Mouse (Mus musculus): Measurements from ENCODE around the gene Bin2.
"Not testable (repeated sequence)": the region's sequence is repeated elsewhere in the genome, so short reads cannot be mapped to it uniquely, and the experiment has no call there.

Bin2 gene

GRCm38 (mm10) chr15:100614218-100614995, 54.9 kb downstream of the Bin2 start:
- no peak for DNase-seq

GRCm38 (mm10) chr15:100613584-100613983, 55.8 kb downstream of the Bin2 start:
- DNase-seq: peak; percentile 66

- no peak for DNase-seq
Observed at GRCm38 (mm10) chr15:100612432-100612831, 56.9 kb downstream of the Bin2 start.

GRCm38 (mm10) chr15:100611951-100612350, 57.4 kb downstream of the Bin2 start:
- no peak for DNase-seq

GRCm38 (mm10) chr15:100606677-100607076, 62.7 kb downstream of the Bin2 start:
- DNase-seq: not testable (repeated sequence)

- DNase-seq: no peak
Observed at GRCm38 (mm10) chr15:100601669-100602068, 67.7 kb downstream of the Bin2 start.

- DNase-seq: no peak
Observed at GRCm38 (mm10) chr15:100600696-100601272, 68.6 kb downstream of the Bin2 start.

- peak; percentile 67 for DNase-seq
Observed at GRCm38 (mm10) chr15:100600047-100600695, 69.2 kb downstream of the Bin2 start.

GRCm38 (mm10) chr15:100599276-100600046, 69.9 kb downstream of the Bin2 start, which contains the start of gene Pou6f1:
Gene Pou6f1 (minus strand): TSS chr15:100599984.
- peak; percentile 27 for DNase-seq

- DNase-seq: peak; percentile 29
Observed at GRCm38 (mm10) chr15:100598883-100599275, 70.5 kb downstream of the Bin2 start.

GRCm38 (mm10) chr15:100598287-100598882, 71.0 kb downstream of the Bin2 start:
- DNase-seq: no peak

- DNase-seq: no peak
Observed at GRCm38 (mm10) chr15:100592817-100593216, 76.5 kb downstream of the Bin2 start.

Data from layer of hippocampus, adult 9-11 months (tissue).